Mouse (Mus musculus) brain, adult 2 months (tissue): Measurements from ENCODE around the gene Eif3k.

ENCODE experiments used
- DNase-seq: peaks from one replicate; pipeline ENCODE4 v3.0.0; 2011; ENCODE audit warnings: low read depth, low spot score

The Eif3k gene

GRCm38 (mm10) chr7:28981651-28982273, at the start of gene Eif3k, which contains the start of gene Map4k1:
Gene Eif3k (minus strand): TSS chr7:28981864.
Gene Map4k1 (plus strand): TSS chr7:28982050.
- peak; percentile 100 for DNase-seq

- DNase-seq, result no peak
Observed at GRCm38 (mm10) chr7:29029690-29030656, 48.3 kb upstream of the Eif3k start.

GRCm38 (mm10) chr7:29028761-29029160, 47.1 kb upstream of the Eif3k start:
- no peak for DNase-seq

GRCm38 (mm10) chr7:29026811-29027210, 45.1 kb upstream of the Eif3k start:
- DNase-seq, result no peak

GRCm38 (mm10) chr7:29026195-29026594, 44.5 kb upstream of the Eif3k start:
- DNase-seq, result peak; percentile 63

- DNase-seq, result no peak
Observed at GRCm38 (mm10) chr7:29025566-29025965, 43.9 kb upstream of the Eif3k start.

- no peak for DNase-seq
Observed at GRCm38 (mm10) chr7:29023514-29023913, 41.9 kb upstream of the Eif3k start.

- DNase-seq, result peak; percentile 70
Observed at GRCm38 (mm10) chr7:29022479-29022878, 40.8 kb upstream of the Eif3k start.

GRCm38 (mm10) chr7:29019447-29020220, 38.0 kb upstream of the Eif3k start:
- DNase-seq, result no peak

GRCm38 (mm10) chr7:29017222-29017621, 35.6 kb upstream of the Eif3k start:
- DNase-seq, result no peak

GRCm38 (mm10) chr7:29016440-29016839, 34.8 kb upstream of the Eif3k start:
- no peak for DNase-seq

- DNase-seq, result no peak
Observed at GRCm38 (mm10) chr7:29014984-29015383, 33.3 kb upstream of the Eif3k start.

GRCm38 (mm10) chr7:29008714-29009113, 27.1 kb upstream of the Eif3k start:
- no peak for DNase-seq

- no peak for DNase-seq
Observed at GRCm38 (mm10) chr7:29008171-29008570, 26.5 kb upstream of the Eif3k start.

GRCm38 (mm10) chr7:29007224-29008101, 25.8 kb upstream of the Eif3k start:
- peak; percentile 31 for DNase-seq

- DNase-seq, result peak; percentile 44
Observed at GRCm38 (mm10) chr7:29000651-29001605, 19.3 kb upstream of the Eif3k start.

- no peak for DNase-seq
Observed at GRCm38 (mm10) chr7:28993402-28993801, 11.7 kb upstream of the Eif3k start.

GRCm38 (mm10) chr7:28992997-28993396, 11.3 kb upstream of the Eif3k start:
- no peak for DNase-seq

- DNase-seq, result no peak
Observed at GRCm38 (mm10) chr7:28991616-28992015, 10.0 kb upstream of the Eif3k start.

- no peak for DNase-seq
Observed at GRCm38 (mm10) chr7:28990766-28991273, 9.2 kb upstream of the Eif3k start.
